Mouse (Mus musculus) cerebellum, adult 18-20 months (tissue): ENCODE data around the gene Smarca5.

ENCODE experiments used
- DNase-seq, 2 experiments: peaks; one replicate each; pipeline ENCODE4 v3.0.0; 2021

Gene Smarca5

DNA sequence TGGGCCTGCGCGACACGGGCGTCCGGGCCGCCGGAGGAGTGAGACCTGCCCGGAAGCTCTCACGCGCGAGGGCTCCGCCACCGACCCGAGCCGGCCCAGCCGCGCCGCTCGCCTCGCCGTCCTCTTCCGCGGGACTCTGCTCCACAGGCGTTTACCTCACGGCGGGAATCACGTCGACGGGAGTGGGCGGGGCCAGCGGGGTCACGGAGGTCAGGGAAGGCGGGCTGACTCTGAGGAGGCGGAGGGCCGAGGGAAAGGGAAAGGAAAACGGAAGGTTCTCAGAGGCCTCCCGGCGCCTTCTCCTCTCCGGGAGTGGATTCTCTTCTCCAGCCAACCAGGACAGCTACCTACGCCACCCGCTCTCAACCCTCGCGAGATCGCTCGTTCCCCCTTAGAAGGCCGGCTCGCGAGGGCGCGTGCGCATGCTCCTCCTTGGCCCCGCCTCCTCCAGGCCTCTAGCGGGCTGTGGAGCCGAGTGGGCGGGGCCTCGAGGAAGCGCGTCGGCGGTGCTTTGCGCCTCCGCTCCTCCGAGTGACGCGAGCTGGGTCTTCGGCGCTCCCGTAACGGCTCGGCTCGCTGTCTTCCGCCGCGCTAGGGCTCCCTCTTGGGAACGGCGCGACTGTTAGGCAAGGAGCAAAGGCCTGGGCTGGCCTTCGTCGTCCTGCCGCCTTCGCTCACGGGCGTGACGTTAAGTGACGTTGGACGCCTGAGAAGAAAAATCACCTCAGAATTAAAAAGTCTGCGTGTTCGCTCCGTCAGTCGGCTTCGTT lies at the start of gene Smarca5:
TSS of gene Smarca5 (minus strand) at position 343 of the 770 bp plus-strand sequence.
- DNase-seq: peak; percentile 93 to 97

DNA sequence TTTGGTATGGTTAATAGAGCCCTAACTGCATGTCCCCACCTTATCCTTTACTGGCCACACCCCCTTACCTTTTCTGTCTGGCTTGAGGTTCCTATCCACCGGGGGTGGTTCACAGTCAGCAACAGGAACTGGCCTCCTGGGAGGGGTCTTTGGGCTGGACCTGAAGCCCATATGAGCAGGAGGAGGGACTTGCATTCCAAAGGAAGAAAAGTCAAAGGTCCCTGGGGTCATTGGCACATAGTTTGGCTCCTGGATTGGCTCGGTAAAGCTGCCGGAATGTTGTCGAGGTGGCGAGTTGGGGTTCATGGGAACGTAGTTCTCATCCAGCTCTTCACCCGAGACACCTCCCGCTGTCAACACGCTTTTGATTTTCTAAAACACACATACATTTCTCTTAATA lies 45.3 kb upstream of the Smarca5 start:
- no peak for DNase-seq

DNA sequence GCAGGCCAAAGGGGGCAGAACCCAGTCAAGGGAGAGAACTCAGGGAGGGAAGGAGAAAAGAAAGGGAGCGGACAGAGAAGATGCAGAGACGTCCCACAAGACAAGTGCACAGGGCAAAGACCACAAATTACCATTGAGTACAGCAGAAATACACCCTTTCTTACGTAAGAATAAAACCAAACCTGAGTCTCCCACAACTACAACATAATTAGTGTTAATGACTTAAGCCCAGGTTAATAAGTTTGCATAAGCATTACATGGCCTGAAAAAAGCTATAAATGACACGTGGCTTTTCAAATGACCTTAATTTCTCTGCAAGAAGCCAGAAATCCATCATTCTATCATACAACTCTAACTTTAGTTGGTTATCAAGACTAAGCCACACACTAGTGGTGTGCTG lies 44.0 kb upstream of the Smarca5 start:
- no peak for DNase-seq

DNA sequence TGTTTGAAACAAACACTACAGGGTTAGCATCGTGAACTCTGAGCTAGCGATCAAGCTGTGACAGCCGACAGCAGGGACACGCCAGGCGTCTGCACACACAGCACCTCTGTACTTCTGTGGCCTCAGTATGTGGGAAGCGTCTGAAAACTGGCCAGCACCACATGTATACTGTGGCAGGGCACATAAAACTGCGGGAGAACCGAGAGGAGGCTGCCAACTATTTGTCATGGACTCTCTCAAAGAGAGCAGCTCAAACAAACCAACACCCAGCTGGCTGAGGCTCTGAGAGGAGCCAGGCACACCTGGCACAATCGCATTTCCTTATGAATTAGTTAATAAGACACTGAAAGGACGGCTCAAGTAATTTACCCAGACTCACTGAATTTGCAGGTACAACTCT lies 42.0 kb upstream of the Smarca5 start:
- DNase-seq: no peak

DNA sequence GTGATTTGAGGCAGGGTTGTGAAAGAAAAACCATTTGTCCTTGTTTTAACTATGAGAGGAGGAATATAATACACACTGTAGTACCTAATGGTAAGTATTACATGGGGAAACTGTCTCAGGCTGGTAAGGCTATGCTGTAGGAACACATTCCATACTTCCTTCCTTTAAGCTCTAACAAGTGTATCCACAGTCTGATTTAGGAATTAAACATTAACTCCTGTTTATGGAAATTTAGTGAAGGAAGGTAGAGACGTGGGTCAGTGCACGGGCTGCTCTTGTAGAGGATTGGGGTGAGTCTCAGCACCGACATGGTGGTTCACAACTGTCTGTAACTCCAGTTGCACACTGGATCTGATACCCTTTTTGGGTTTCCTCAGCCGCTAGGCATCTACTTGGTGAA lies 41.0 kb upstream of the Smarca5 start:
- no peak for DNase-seq

DNA sequence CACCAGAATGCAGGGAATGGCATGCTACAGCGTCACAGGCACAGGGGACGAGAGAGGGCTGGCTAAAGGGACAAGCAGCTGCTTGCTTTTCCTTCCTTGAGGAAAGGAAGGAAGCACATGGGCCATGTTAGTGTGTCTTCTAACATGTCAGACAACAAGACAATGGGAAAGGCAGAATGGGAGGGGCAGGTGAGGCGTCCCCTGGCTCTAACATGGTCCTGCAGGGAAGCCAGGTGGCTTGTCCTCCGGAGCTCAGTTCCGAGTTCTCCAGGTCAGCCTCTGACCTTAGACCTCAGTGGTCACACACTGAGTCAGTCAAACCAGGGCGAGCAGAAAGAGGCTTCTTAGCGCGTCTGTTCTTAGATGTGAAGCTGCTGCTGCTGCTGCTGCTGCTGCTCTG lies 37.1 kb upstream of the Smarca5 start:
- no peak for DNase-seq

DNA sequence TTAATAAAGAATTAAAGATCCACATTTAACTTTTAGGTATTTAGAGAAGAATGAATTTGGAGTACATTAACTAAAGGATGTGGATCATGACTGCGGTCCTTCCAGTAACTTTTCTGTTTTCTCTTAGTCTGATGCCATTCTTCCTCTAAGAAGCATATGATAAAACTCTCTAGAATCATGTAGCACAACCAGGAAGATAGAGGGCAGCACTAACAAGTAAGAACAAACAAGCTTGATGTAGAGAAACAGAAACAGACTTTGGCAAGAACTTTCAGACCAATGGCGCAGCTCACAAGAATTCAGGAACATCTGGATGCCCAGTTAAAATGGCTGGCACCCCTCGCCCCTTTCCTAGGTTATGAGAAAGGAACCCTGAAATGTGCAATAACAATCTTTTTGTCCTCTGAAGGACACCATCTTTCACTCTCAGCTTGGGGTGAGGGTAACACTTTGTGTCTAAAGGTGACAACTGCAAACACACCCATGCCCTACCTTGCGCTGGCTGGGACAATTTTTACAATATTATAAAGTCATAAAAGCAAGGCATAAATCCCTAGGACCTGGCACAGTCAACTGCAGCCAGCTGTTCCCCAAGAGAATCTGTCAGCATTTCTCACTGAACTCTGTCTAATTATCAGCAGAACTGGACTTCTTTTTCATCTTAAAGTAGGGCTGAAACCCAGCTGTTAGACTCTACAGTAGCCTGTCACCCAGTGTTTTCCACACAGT lies 33.6 kb upstream of the Smarca5 start:
- DNase-seq: no peak

DNA sequence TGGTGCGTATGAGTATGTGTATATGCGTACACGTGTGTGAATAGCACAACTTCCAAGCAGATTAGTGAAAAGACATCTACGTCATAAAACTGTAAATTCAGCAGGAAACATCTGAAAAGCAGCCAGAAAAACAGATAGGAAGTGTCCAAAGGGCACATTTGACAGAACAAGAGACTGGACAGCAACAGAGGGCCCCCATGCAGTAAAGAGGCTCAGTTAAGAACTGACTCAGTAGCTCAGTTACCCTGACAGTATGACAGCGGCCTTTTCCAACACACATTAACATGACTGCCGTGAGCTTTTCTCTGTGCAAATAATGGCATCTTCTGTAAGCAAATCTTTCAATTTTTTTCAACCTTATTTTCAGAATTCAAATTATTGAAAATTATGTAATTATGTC lies 29.2 kb upstream of the Smarca5 start:
- no peak for DNase-seq

DNA sequence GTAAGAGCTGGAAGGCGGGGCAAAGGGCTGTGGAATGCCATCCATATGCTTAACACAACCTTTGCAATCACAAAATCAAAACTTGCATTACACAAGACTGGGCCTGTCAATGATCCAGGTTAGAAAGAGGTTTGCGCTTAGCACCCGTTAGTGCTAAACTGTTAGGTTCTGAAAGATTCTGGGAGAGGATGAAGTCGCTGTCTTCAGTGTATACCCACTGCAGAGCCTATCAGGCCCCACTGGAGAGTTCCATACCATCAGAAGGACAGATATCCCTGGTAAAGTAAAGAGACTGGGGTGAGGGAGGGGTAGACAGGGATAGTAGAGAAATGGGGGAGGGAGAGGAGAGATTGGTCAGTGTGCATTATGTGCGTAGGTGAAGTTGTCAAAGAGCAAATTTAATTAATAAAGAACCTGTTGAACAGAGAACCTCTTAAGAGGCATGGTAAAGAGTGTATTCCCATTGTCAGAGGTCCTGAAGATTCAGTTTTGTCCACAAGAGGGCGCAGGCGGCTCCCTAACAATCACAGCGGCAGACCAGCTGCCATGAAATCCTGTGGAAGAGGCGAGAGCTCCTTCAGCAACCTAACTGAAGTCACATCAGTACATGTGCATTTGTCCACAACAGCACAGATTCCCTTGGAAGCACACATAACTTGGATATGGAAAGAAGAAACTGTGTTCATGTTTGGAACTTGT lies 13.9 kb upstream of the Smarca5 start:
- peak; percentile 77 to 84 for DNase-seq

DNA sequence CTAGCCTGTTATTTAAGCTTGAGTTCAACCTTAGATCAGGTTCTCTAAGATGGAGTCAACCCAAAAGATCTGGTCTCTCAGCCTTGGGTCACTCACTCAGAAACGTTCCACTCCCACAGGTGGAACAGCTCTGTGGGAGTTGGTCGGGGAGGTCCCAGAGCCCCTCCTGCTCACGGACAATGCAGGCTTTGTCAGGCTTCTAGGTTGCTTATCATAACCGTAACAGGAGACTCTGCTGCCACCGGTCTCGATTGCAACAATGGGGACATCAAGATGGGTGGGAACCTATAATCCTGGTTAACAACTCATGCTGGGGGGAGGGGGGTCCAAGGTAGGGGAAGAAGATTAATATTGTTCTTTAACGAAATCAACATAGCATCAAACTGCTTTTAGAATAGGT lies 13.1 kb upstream of the Smarca5 start:
- DNase-seq: no peak

DNA sequence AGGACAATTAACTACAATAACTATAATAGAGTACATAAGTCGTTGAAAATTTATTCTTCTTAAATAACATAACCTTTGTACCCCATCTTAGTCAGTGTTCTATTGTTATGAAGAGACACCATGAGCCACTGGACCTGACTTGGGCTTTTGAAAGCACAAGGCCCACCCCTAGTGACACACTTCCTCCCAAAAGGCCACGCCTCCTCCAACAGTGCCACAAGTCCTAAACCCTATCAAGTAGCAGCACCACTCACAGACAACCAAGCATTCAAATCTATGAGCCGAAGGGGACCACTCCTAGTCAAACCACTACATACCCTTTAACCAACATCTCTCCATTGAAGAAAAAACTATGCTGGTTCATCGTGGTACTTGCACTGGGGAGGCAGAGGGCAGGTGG lies 9.8 kb upstream of the Smarca5 start:
- no peak for DNase-seq

DNA sequence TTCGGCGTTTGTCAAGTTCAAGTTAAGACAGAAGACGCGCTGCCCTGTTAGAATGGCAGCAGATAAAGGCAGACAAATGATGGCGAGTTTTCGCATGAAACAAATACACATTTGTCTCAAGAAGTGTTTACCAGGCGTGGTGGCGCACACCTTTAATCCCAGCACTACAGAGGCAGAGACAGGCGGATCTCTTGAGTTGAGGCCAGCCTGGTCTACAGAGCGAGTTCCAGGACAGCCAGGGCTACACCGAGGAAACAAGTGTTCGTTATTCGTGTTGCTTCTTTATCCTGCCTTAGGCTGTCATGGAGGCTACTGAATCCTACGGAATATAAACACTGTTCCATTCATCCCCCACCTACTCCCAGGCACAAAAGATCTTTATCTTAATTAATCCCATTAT lies 635 bp upstream of the Smarca5 start:
- no peak for DNase-seq

DNA sequence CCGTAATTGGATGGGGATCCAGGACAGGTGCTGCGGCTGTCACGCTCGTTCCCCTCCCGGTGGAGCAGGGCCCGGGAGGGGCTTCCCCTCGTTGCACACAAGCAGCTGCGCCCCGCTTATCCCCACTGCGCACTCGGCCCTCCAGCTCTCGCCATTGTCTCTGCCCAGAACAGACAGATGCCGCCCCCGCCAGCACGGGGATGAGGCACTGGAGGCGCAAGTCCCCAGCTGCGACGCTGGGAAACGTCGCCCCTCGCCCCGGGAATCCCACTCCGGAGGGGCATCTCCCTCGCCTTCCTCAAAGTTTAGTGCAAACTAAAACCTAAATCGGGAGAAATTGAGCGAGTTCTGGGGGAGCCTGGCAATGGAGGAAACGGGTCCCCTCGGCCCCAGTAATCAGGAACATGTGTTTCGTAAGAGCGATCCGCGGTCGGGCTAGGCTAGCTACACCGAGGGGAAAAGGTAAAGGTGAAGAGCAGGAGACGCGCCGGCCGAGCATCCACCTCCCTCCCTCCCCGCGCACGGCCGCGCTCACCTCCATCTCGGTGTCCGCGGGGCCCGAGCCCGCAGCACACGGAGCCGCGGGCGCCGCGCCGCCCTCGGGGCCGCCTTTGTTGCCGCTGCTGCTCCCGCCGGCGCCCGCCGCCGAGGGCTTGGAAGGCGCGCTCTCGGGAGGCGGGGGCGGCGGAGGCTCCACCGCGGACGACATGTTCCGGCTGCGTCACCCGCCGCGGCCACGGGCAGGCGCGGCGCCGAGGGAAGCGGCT lies 726 bp downstream of the Smarca5 start:
- peak; percentile 49 to 62 for DNase-seq

DNA sequence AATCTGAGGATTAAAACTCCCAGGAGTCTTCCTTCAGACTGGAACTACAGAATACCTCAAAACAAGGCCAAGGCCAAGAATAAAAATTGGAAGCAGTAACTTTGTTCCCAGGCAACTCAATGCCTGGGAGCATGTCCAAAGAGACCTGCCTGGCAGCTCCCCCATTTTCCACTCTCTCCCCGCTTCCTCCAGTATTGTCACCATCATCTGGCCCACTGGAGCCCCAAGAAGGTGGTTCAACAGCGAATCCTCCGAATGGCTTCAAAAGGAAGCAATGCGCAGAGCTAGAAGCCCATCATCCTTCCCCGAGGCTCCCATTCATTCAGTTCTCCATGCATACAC lies 1.3 kb downstream of the Smarca5 start:
- DNase-seq: no peak

DNA sequence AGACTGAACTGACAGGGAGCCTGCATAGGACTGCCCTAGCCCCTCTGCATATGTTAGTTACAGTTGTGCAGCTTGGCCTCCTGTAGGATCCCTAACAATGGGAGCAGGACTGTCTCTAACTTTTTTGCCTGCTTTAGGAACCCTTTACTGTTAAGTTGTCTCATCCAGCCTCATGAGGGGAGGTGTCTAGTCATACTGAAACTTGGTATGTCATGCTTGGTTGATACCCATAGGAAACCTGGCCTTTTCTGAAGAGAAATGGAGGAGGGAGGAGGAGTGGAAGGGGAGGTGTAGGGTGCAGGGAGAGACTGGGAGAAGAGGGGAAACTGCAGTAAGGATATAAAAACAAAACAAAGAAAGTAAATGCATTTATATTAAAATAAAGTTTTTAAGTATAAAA lies 7.0 kb downstream of the Smarca5 start:
- no peak for DNase-seq

DNA sequence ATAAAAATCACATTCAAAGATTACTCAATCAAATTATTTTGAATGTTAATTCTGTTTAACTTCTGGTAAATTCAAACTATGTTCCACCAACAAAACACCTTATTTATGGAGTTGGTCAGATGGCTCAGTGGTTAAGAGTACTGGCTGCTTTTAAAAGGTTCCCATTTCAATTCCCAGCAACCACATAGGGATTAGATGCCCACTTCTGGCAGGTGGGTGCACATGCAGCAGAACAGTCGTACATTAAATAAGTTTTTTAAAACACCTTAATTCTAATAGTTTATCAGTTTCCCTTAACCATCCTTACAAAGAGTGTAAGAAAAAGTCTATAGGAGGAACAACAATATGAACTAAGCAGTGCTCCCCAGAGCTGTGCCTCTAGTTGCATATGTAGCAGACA lies 24.8 kb downstream of the Smarca5 start:
- DNase-seq: no peak

DNA sequence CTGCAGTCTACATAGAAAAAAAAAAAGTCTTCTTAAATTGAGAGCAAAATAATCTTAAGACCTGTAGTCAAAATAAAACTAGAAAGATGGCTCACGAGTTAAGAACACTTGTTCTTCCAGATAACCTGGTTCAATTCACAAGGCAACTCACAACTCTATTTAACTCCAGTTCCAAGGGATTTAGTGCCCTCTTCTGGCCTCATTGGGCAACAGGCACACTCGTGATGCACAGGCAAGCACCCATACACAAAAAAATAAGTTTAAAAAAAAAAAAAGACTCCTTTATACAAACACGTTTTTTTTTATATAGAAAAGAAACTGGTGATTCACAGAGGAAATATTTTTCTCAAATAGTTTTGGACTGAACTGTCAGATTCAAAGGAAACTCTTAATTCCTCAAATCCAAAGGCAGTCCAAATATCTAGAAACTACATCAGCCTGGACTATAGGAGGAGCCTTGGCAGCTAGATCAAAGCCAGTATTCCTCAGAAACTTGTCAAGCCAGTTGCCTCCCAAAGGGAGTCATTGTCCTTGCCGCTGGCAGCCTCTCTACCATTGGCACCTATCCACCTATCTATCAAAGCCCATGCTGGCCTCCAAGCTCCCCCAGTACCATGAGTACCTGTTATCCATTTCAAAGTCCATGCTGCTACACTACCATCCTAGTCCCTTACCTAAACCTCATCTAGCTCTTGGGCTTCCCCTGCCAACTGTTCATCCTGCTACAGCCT lies 28.5 kb downstream of the Smarca5 start:
- no peak for DNase-seq

DNA sequence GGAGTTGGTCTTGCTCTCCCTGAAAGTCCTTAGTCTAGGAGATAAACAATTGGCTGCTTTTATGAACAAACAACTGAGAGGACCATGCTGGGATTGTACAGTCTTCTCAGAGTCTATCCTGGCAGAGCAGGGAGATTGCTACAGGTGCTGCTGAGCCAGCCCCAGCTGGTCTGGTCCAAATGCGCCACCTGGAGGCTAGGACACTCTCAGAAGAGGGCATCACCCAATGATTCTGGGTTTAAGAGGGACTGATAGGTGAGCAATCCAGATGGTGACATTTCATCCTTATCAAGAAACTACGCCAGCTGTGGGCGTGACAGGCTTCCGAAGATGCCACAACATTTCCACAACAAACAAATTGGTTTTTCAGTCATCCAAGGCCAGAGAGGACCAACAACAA lies 51.2 kb downstream of the Smarca5 start:
- peak; percentile 54 to 56 for DNase-seq

DNA sequence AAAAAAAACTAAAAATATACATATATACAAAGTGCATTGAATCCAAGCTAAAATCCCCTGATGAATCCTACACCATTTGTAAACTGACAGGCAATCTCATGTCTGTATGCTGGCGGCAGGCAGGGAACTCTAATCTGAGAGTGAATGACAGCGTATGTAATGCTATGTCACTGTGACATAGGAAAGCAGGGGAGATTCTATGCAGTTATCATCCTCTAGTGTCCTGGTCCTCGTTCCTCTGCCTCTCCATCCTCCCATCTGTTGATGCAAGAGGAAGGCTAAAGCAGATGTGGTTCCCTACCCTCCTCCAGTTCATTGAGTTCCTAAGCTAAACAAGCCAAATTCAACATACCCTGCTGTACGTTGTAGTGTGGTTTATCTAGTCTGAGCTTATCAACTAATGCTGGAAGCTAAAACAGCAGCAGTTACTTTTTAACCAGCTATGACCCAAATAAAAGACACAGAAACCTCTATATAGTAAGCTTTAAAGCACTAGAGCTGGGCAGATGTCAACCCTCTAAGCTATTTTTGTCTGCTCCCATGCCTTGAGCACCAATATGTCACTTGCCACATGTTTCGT lies 55.5 kb downstream of the Smarca5 start:
- no peak for DNase-seq

DNA sequence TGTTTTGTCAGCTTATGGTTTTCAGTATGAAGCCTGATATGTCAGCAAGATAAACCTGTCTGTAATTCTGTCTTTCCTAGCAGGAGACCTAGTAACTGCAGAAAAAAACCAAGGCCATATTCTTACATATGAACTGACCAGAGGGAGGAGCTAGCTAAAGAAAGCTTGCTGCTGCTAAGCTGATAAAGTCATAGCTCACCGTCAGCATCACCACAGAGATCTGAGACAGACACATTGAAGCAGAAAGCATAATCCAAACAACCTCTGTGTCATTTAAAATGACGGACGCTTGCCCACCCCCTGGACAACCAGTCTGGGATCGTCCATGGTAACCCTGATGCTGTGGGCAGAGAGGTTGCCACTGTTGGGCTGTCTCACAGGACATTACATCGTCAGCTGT lies 56.7 kb downstream of the Smarca5 start:
- DNase-seq: no peak

DNA sequence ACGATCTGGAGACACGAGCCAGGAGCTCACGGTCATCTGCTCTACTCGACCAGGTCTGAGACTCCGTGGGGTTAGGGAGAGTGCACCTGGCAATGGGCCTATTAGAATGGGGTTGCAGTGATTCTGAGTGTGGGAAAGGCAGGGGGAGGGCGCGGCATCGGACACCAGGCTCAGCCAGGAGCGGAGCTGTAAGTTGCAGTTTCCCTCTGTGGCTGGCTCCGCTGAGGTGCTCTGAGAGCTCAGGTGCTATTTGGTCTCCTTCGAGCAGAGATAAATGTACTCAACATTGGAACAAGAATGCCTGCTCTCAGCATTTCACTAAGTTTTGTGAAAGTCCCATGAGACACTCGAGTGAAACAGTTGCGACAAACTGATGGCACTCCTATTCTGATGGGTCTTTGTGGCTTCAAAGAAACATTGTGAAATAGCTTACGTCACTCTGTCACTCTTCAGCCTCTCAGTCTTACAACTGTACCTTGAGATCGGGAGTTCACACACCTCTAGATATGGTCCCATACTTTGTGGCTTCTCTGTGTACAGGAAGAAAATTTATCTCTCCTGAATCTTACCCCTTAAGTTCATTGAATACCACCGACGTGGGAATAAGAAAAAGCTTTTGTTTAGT lies 69.9 kb downstream of the Smarca5 start:
- no peak for DNase-seq

DNA sequence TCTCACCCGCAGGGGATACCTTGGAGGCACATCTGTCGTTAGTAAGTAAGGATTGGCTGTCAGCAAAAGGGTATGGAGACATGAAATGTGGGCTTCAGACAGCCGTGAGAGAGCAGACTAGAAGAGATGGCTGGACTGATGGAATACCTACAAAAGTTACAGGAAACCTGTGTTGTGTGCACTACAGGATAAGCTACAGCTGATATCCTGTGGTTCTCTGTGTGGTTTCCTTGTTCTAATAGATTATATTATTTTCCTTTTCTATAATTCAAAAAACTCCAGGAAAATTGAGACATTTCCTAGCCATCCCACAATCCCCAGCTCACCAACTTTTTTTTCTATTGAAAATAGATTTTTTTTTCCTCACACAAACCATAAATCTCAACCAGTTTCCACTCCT lies 75.8 kb downstream of the Smarca5 start:
- no peak for DNase-seq
